ENCODE assay signal across 22 mouse cellular contexts in the genomic region with DNA sequence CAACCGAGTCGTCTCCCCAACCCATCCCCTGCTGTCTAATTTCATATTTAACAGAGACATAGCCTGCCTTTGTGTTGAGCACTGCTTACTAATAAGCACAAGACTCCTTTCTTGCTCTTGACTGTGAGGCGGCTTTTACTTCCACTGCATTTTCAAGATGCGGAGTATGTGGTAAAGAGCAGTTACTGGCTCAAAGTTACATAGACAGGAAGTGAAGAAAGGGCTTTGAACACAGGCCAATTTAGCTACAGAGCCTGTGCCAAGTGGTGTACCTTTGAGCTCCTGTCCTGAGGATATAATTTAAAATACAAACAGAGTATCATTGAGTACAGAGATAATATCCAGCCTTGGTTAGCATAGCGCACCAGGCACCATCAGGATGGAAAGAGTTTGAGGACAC.
DNase-seq lines count a peak whose midpoint lies in the region; ATAC-seq and TF ChIP-seq lines count a peak whose summit lies in the region.
"Had no signal": no experiment of that assay in that cellular context is flagged by ENCODE, and none has a peak within 500 bp of the region (broad histone marks: within the 10 kb centered on the region; RNA-seq: fewer than 3 reads in every experiment).

No protein-coding gene starts in this region.

- no peaks in the 10 kb centered on the region for H3K27me3 ChIP-seq in embryonic facial prominence, embryonic 14.5 days (replicated peaks; ENCODE audit: control insufficient read depth, insufficient read depth, low read length)
- H3K27me3 ChIP-seq in embryonic facial prominence, embryonic 10.5 days (replicated peaks; ENCODE audit: low read depth, poor library complexity, severe bottlenecking) = no peaks in the 10 kb centered on the region
- H3K27me3 ChIP-seq in liver, postnatal 0 days (ENCODE audit: insufficient read depth, low read length) = no peaks in the 10 kb centered on the region
- no peaks in the 10 kb centered on the region for H3K27me3 ChIP-seq in limb, embryonic 15.5 days
- H3K27me3 ChIP-seq: forebrain, embryonic 12.5 days; heart, embryonic 15.5 days; hindbrain, embryonic 15.5 days; intestine, embryonic 15.5 days; neural tube, embryonic 15.5 days had no signal

- TF ChIP-seq EP300 in liver, postnatal 0 days (IDR thresholded peaks at IDR 0.05; ENCODE audit: low read depth) = no peak

- peak; percentile 48 for DNase-seq in embryonic facial prominence, embryonic 14.5 days (ENCODE audit: low spot score)
- no peak for DNase-seq in embryonic facial prominence, embryonic 10.5 days (ENCODE audit: low spot score)
- no peak for DNase-seq in liver, postnatal 0 days
- no peak for DNase-seq in liver
- DNase-seq in brain, adult 2 months (ENCODE audit: low read depth, low spot score) = peak; percentile 10
- no peak for DNase-seq in layer of hippocampus, adult 2 months (ENCODE audit: low spot score in 2 of 2)
- no peak for DNase-seq in gastrocnemius, postnatal 36 days
- DNase-seq: adrenal gland, postnatal 10 days; cerebellum, adult 9-10 months; heart, postnatal 36 days; lung, postnatal 14 days; right cerebral cortex, adult 18-20 months; right cerebral cortex, postnatal 4 days; thymus, postnatal 4 days had no signal

- no peak overlapping the region for H3K4me2 ChIP-seq in embryonic facial prominence, embryonic 14.5 days (ENCODE audit: low read depth, low read length)
- no peak overlapping the region for H3K4me2 ChIP-seq in liver, postnatal 0 days (ENCODE audit: low read depth, low read length)
- H3K4me2 ChIP-seq in limb, embryonic 15.5 days = no peak overlapping the region
- H3K4me2 ChIP-seq: forebrain, embryonic 12.5 days; heart, embryonic 15.5 days; hindbrain, embryonic 15.5 days; intestine, embryonic 15.5 days; limb, embryonic 12.5 days; neural tube, embryonic 15.5 days had no signal

- no peaks in the 10 kb centered on the region for H3K9me3 ChIP-seq in embryonic facial prominence, embryonic 14.5 days (ENCODE audit: control insufficient read depth, low read length)
- no peaks in the 10 kb centered on the region for H3K9me3 ChIP-seq in embryonic facial prominence, embryonic 10.5 days
- H3K9me3 ChIP-seq in liver, postnatal 0 days (ENCODE audit: low read length) = no peaks in the 10 kb centered on the region
- H3K9me3 ChIP-seq in limb, embryonic 15.5 days = no peaks in the 10 kb centered on the region
- H3K9me3 ChIP-seq: forebrain, embryonic 12.5 days; heart, embryonic 15.5 days; hindbrain, embryonic 15.5 days; intestine, embryonic 15.5 days; limb, embryonic 12.5 days; neural tube, embryonic 15.5 days had no signal

- no peaks in the 10 kb centered on the region for H3K36me3 ChIP-seq in embryonic facial prominence, embryonic 14.5 days (ENCODE audit: control insufficient read depth, insufficient read depth, low read length)
- no peaks in the 10 kb centered on the region for H3K36me3 ChIP-seq in embryonic facial prominence, embryonic 10.5 days (replicated peaks)
- no peaks in the 10 kb centered on the region for H3K36me3 ChIP-seq in liver, postnatal 0 days (replicated peaks; ENCODE audit: insufficient read depth, low read length)
- no peaks in the 10 kb centered on the region for H3K36me3 ChIP-seq in limb, embryonic 15.5 days
- H3K36me3 ChIP-seq: forebrain, embryonic 12.5 days; heart, embryonic 15.5 days; hindbrain, embryonic 15.5 days; intestine, embryonic 15.5 days; limb, embryonic 12.5 days; neural tube, embryonic 15.5 days had no signal

- ATAC-seq in embryonic facial prominence, embryonic 14.5 days (ENCODE audit: low read depth) = no peak
- ATAC-seq in liver, postnatal 0 days = no peak
- no peak for ATAC-seq in limb, embryonic 15.5 days (ENCODE audit: insufficient number of reproducible peaks, low FRiP score, low TSS enrichment, low read depth)
- ATAC-seq: intestine, embryonic 15.5 days had no signal

- no peak overlapping the region for H3K4me3 ChIP-seq in embryonic facial prominence, embryonic 14.5 days (ENCODE audit: low read depth, low read length)
- no peak overlapping the region for H3K4me3 ChIP-seq in embryonic facial prominence, embryonic 10.5 days
- H3K4me3 ChIP-seq in liver, postnatal 0 days (ENCODE audit: low read depth, low read length) = no peak overlapping the region
- H3K4me3 ChIP-seq in limb, embryonic 15.5 days = no peak overlapping the region
- no peak overlapping the region for H3K4me3 ChIP-seq in layer of hippocampus, adult 2 months
- H3K4me3 ChIP-seq: erythroblast, embryonic 14.5 days; forebrain, embryonic 12.5 days; heart, embryonic 15.5 days; hindbrain, embryonic 15.5 days; intestine, embryonic 15.5 days; limb, embryonic 12.5 days; neural tube, embryonic 15.5 days had no signal

- WGBS in embryonic facial prominence, embryonic 14.5 days = 65% methylated on average over 5 of the region's 5 CpGs
- 89% methylated on average over 5 of the region's 5 CpGs for WGBS in embryonic facial prominence, embryonic 10.5 days
- WGBS in liver, postnatal 0 days (ENCODE audit: insufficient replicate concordance) = 69% methylated on average over 5 of the region's 5 CpGs
- 63% methylated on average over 5 of the region's 5 CpGs for WGBS in limb, embryonic 15.5 days

- no peak overlapping the region for H3K9ac ChIP-seq in embryonic facial prominence, embryonic 14.5 days (ENCODE audit: low read depth, low read length)
- no peak overlapping the region for H3K9ac ChIP-seq in liver, postnatal 0 days (replicated peaks)
- H3K9ac ChIP-seq in limb, embryonic 15.5 days = no peak overlapping the region
- H3K9ac ChIP-seq: forebrain, embryonic 12.5 days; heart, embryonic 15.5 days; hindbrain, embryonic 15.5 days; intestine, embryonic 15.5 days; limb, embryonic 12.5 days; neural tube, embryonic 15.5 days had no signal

- no peak for TF ChIP-seq CTCF in liver, postnatal 0 days (IDR thresholded peaks at IDR 0.05; ENCODE audit: low read depth)
- no peak for TF ChIP-seq CTCF in layer of hippocampus, adult 2 months (conservative IDR thresholded peaks at IDR 0.05)

- intact Hi-C loops in gastrocnemius, postnatal 36 days (cut with DNase I) = no loop called here

- no peak overlapping the region for H3K27ac ChIP-seq in embryonic facial prominence, embryonic 14.5 days (replicated peaks; ENCODE audit: low read depth, low read length)
- no peak overlapping the region for H3K27ac ChIP-seq in embryonic facial prominence, embryonic 10.5 days (replicated peaks)
- 0 out of 2 replicates have a peak overlapping the region, but pooled peaks have one; percentile 48 for H3K27ac ChIP-seq in liver, postnatal 0 days (ENCODE audit: low read depth)
- H3K27ac ChIP-seq in limb, embryonic 15.5 days = peak overlapping the region; percentile 40
- H3K27ac ChIP-seq in layer of hippocampus, adult 2 months = no peak overlapping the region
- H3K27ac ChIP-seq: forebrain, embryonic 12.5 days; heart, embryonic 15.5 days; hindbrain, embryonic 15.5 days; intestine, embryonic 15.5 days; limb, embryonic 12.5 days; neural tube, embryonic 15.5 days had no signal

- peaks cover 4% of the 10 kb centered on the region; the same call in 1 of the 2 replicates for H3K4me1 ChIP-seq in embryonic facial prominence, embryonic 14.5 days (ENCODE audit: control insufficient read depth, insufficient read depth, low read length)
- H3K4me1 ChIP-seq in embryonic facial prominence, embryonic 10.5 days = peaks cover 19% of the 10 kb centered on the region
- H3K4me1 ChIP-seq in liver, postnatal 0 days (ENCODE audit: insufficient read depth) = peaks cover 5% of the 10 kb centered on the region; the same call in 1 of the 2 replicates
- peaks cover 28% of the 10 kb centered on the region for H3K4me1 ChIP-seq in limb, embryonic 15.5 days
- H3K4me1 ChIP-seq: forebrain, embryonic 12.5 days; hindbrain, embryonic 15.5 days; intestine, embryonic 15.5 days had no signal

Comparison
In these comparisons a context has a peak if more than half of its experiments do, and no peak if none do; other contexts are left out.
1. DNase-seq: peak in embryonic facial prominence, embryonic 14.5 days (single experiment) and brain, adult 2 months (single experiment); none in embryonic facial prominence, embryonic 10.5 days (single experiment), liver, postnatal 0 days (single experiment), liver (single experiment), layer of hippocampus, adult 2 months (0 of 2) and gastrocnemius, postnatal 36 days (0 of 2).
2. H3K27ac ChIP-seq: peak in liver, postnatal 0 days (single experiment) and limb, embryonic 15.5 days (single experiment); none in embryonic facial prominence, embryonic 14.5 days (single experiment), embryonic facial prominence, embryonic 10.5 days (single experiment) and layer of hippocampus, adult 2 months (single experiment).